Mouse (Mus musculus): ENCODE results near the gene Zc3h6. TPM values are rescaled to one million over a fixed set of nuclear protein-coding genes. Genes with fewer than 3 reads are reported as not detected.

The Zc3h6 gene
- total RNA-seq, 2 experiments from 2014 or later: 0.82 to 1.9 TPM

Other genes starting within 250 kb of the Zc3h6 start
- gene Tmem87b, start 149.3 kb upstream of the Zc3h6 start, total RNA-seq (2014; fragmentation: Nextera tagmentation): 11.7 and 18.5 TPM in 2 replicates
- gene Tmem87b, start 149.3 kb upstream of the Zc3h6 start, total RNA-seq (2017): 17.7 and 20.8 TPM in 2 replicates
- gene Fbln7, start 104.4 kb upstream of the Zc3h6 start, total RNA-seq (2014; fragmentation: Nextera tagmentation): not detected in 2 replicates
- gene Fbln7, start 104.4 kb upstream of the Zc3h6 start, total RNA-seq (2017): not detected in 2 replicates
- gene Zc3h8, start 23.3 kb upstream of the Zc3h6 start, total RNA-seq (2014; fragmentation: Nextera tagmentation): 10.5 and 15.4 TPM in 2 replicates
- gene Zc3h8, start 23.3 kb upstream of the Zc3h6 start, total RNA-seq (2017): 9.9 and 19.1 TPM in 2 replicates
- 2.8 and 7.7 TPM in 2 replicates for gene Gm10762, start 323 bp downstream of the Zc3h6 start, total RNA-seq (2014; fragmentation: Nextera tagmentation)
- gene Gm10762, start 323 bp downstream of the Zc3h6 start, total RNA-seq (2017): 4.0 and 10.5 TPM in 2 replicates
- gene Vinac1, start 80.8 kb downstream of the Zc3h6 start, total RNA-seq (2014; fragmentation: Nextera tagmentation): not detected in 2 replicates
- not detected in 2 replicates for gene Vinac1, start 80.8 kb downstream of the Zc3h6 start, total RNA-seq (2017)
- 2.8 and 3.7 TPM in 2 replicates for gene Ttl, start 98.5 kb downstream of the Zc3h6 start, total RNA-seq (2014; fragmentation: Nextera tagmentation)
- gene Ttl, start 98.5 kb downstream of the Zc3h6 start, total RNA-seq (2017): 3.6 and 3.7 TPM in 2 replicates
- 43.2 and 56.1 TPM in 2 replicates for gene Polr1b, start 133.6 kb downstream of the Zc3h6 start, total RNA-seq (2014; fragmentation: Nextera tagmentation)
- gene Polr1b, start 133.6 kb downstream of the Zc3h6 start, total RNA-seq (2017): 47.1 and 49.7 TPM in 2 replicates
- gene Chchd5, start 162.3 kb downstream of the Zc3h6 start, total RNA-seq (2014; fragmentation: Nextera tagmentation): 18.4 and 18.6 TPM in 2 replicates
- gene Chchd5, start 162.3 kb downstream of the Zc3h6 start, total RNA-seq (2017): 17.4 and 22.2 TPM in 2 replicates
- gene Slc20a1, start 231.4 kb downstream of the Zc3h6 start, total RNA-seq (2014; fragmentation: Nextera tagmentation): 34.8 and 35.3 TPM in 2 replicates
- 71.3 and 85.3 TPM in 2 replicates for gene Slc20a1, start 231.4 kb downstream of the Zc3h6 start, total RNA-seq (2017)